Mouse (Mus musculus) embryonic facial prominence, embryonic 14.5 days (tissue): ENCODE data around the gene Zfp653. TPM values are rescaled to one million over a fixed set of nuclear protein-coding genes. Genes with fewer than 3 reads are reported as not detected.

Experiments
- ATAC-seq: fragments of 200-750 bp; cut with Nextera tagmentation; 2 replicates; pipeline ENCODE4 v1.8.0; 2017; ENCODE audit warnings: low read depth, moderate number of reproducible peaks, moderate TSS enrichment
- DNase-seq: peaks from one replicate; pipeline ENCODE4 v3.0.0-alpha.2; 2015; ENCODE audit warnings: low spot score
- H3K27ac ChIP-seq: fragments of 300-500 bp; sonication (generic); replicated peaks from 2 replicates; pipeline ENCODE4 v1.5.1; 2014; ENCODE audit warnings: low read depth, mild to moderate bottlenecking, low read length, moderate library complexity
- H3K27me3 ChIP-seq: fragments of 300-500 bp; sonication (generic); replicated peaks from 2 replicates; pipeline ENCODE4 v1.6.1; 2014; ENCODE audit warnings: low read length; ENCODE audit not compliant: control insufficient read depth, insufficient read depth
- H3K36me3 ChIP-seq: fragments of 300-500 bp; sonication (generic); 2 replicates; pipeline ENCODE4 v1.6.1; 2014; ENCODE audit warnings: low read length, mixed read lengths; ENCODE audit not compliant: control insufficient read depth, insufficient read depth
- H3K4me1 ChIP-seq: fragments of 300-500 bp; sonication (generic); 2 replicates; pipeline ENCODE4 v1.6.1; 2014; ENCODE audit warnings: antibody characterized with exemption, low read length; ENCODE audit not compliant: control insufficient read depth, insufficient read depth
- H3K4me2 ChIP-seq: fragments of 300-500 bp; sonication (generic); 2 replicates; pipeline ENCODE4 v1.6.1; 2014; ENCODE audit warnings: low read depth, mild to moderate bottlenecking, low read length, moderate library complexity, mixed read lengths
- H3K4me3 ChIP-seq: fragments of 300-500 bp; sonication (generic); 2 replicates; pipeline ENCODE4 v1.5.1; 2014; ENCODE audit warnings: low read depth, mild to moderate bottlenecking, low read length
- H3K9ac ChIP-seq: fragments of 300-500 bp; sonication (generic); 2 replicates; pipeline ENCODE4 v1.6.1; 2014; ENCODE audit warnings: low read depth, mild to moderate bottlenecking, low read length, moderate library complexity, mixed read lengths
- H3K9me3 ChIP-seq: fragments of 300-500 bp; sonication (generic); 2 replicates; pipeline ENCODE4 v1.6.1; 2016; ENCODE audit warnings: low read length; ENCODE audit not compliant: control insufficient read depth
- WGBS: fragments of 180-500 bp; shearing (Covaris S2); extraction: QIAGEN DNeasy Blood & Tissue Kit; methylation state at CpG from one replicate; pipeline ENCODE4 v1.1.7; 2014; 5-methylcytosine and 5-hydroxymethylcytosine counted together
- polyA plus RNA-seq: library from polyadenylated mRNA; unstranded; fragments of >200 nt; fragmentation: Nextera tagmentation; extraction: Ambion mirVana; gene quantifications from 2 replicates; pipeline ENCODE4 v1.2.1, GENCODE M21; 2014

Zfp653 gene
- polyA plus RNA-seq, 1 experiment from 2014 or later = 6.5 TPM

- Histone ChIP-seq H3K4me2 (peak overlapping the region; percentile 59), H3K9ac (peak overlapping the region; percentile 55), H3K36me3 (no peaks in the 10 kb centered on the region), H3K4me1 (peaks cover 14% of the 10 kb centered on the region), H3K9me3 (no peaks in the 10 kb centered on the region), H3K27me3 (peaks cover 58% of the 10 kb centered on the region), H3K4me3 (peak overlapping the region; percentile 37), H3K27ac (no peak overlapping the region; the same call in 1 of the 2 replicates)
- DNase-seq (no peak), ATAC-seq (peak; percentile 1; the same call in 1 of the 2 replicates)
- WGBS = 0% methylated on average over 19 of the region's 67 CpGs
These were observed 19.8 kb downstream of the Zfp653 start for GRCm38 (mm10) chr9:22051161-22051957.

- H3K36me3 ChIP-seq = no peaks in the 10 kb centered on the region
- DNase-seq (peak; percentile 69), ATAC-seq (peak; percentile 22; the same call in 1 of the 2 replicates)
- no peak overlapping the region for H3K27ac ChIP-seq
- H3K4me2 ChIP-seq = peak overlapping the region; percentile 59
- peaks cover 14% of the 10 kb centered on the region for H3K4me1 ChIP-seq
- WGBS = 1% methylated on average over 23 of the region's 43 CpGs
- H3K9ac ChIP-seq = peak overlapping the region; percentile 55; the same call in 1 of the 2 replicates
- peaks cover 57% of the 10 kb centered on the region for H3K27me3 ChIP-seq
- H3K4me3 ChIP-seq = peak overlapping the region; percentile 37
- no peaks in the 10 kb centered on the region for H3K9me3 ChIP-seq
These were observed 20.8 kb downstream of the Zfp653 start for GRCm38 (mm10) chr9:22050351-22050889.

DNA sequence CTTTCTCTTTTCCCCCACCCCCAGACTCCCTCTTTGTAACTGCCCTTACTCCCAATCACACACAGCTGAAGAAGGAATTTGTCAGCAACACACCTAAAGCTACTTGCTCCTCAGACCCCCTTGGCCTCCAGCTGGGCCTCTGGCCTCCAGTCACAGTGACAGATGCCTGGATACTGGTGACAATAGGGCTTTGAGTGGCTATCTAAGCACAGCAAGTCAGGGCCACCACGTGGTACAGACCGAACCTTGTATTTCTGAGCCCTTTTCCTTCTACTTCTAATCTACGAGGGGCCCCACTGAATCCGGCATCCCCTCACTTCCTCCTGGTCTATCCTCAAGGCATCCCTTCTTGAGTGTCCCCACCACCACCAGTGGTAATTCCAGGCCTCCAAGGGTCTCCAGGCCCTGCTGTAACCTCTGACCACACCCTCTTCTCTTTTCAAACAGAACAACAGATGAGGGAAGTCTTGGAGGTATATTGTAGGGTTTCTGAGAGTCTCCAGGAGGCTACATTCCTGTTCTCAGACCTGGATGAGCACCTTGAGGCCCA, 21.4 kb downstream of the Zfp653 start:
- DNase-seq = no peak
- H3K4me3 ChIP-seq = peak overlapping the region; percentile 37
- peak overlapping the region; percentile 59; the same call in 1 of the 2 replicates for H3K4me2 ChIP-seq

DNA sequence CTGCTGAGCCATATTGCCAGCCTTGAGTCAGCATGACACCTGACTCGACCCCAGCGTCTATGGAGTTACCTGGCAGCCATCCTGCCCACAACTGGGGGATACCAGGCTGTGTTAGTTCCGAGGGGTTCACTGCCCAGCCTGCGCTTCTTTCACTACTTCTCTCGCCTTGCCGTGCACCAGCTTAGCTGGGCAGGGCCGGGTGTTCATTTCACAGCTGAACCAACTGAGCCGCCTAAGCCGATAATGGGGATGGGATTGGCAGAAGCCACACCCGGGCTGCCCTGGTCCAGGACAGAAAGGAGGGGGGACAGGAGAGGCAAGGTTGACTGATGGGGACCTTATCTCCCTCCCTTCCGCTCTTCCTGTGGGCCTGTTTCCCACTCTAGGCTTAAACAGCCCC, 21.9 kb downstream of the Zfp653 start:
- peaks cover 47% of the 10 kb centered on the region for H3K27me3 ChIP-seq
- H3K9me3 ChIP-seq = no peaks in the 10 kb centered on the region
- 64% methylated on average over 11 of the region's 11 CpGs for WGBS

More for the DNA sequence above, 21.4 kb downstream of the Zfp653 start:
- Histone ChIP-seq H3K27ac (no peak overlapping the region), H3K27me3 (peaks cover 52% of the 10 kb centered on the region), H3K9me3 (no peaks in the 10 kb centered on the region), H3K36me3 (no peaks in the 10 kb centered on the region), H3K4me1 (peaks cover 14% of the 10 kb centered on the region), H3K9ac (no peak overlapping the region; the same call in 1 of the 2 replicates)
- no peak for ATAC-seq
- WGBS = 56% methylated on average over 4 of the region's 4 CpGs

GRCm38 (mm10) chr9:22047329-22047728, 23.8 kb downstream of the Zfp653 start:
- no peak for ATAC-seq
- no peak overlapping the region for H3K4me3 ChIP-seq
- no peak for DNase-seq
- peaks cover 33% of the 10 kb centered on the region for H3K27me3 ChIP-seq
- WGBS = 54% methylated on average over 9 of the region's 9 CpGs
- H3K36me3 ChIP-seq = no peaks in the 10 kb centered on the region
- H3K27ac ChIP-seq = no peak overlapping the region
- no peaks in the 10 kb centered on the region for H3K9me3 ChIP-seq
- H3K4me2 ChIP-seq = no peak overlapping the region
- no peak overlapping the region for H3K9ac ChIP-seq
- H3K4me1 ChIP-seq = peaks cover 10% of the 10 kb centered on the region

More for the DNA sequence above, 21.9 kb downstream of the Zfp653 start:
- H3K36me3 ChIP-seq = no peaks in the 10 kb centered on the region
- H3K4me1 ChIP-seq = peaks cover 10% of the 10 kb centered on the region
- no peak for ATAC-seq
- DNase-seq = no peak
- no peak overlapping the region for H3K27ac ChIP-seq
- peak overlapping the region; percentile 59; the same call in 1 of the 2 replicates for H3K4me2 ChIP-seq
- H3K9ac ChIP-seq = no peak overlapping the region
- H3K4me3 ChIP-seq = no peak overlapping the region

GRCm38 (mm10) chr9:22041832-22042231, 29.3 kb downstream of the Zfp653 start:
- 49% methylated on average over 2 of the region's 2 CpGs for WGBS

DNA sequence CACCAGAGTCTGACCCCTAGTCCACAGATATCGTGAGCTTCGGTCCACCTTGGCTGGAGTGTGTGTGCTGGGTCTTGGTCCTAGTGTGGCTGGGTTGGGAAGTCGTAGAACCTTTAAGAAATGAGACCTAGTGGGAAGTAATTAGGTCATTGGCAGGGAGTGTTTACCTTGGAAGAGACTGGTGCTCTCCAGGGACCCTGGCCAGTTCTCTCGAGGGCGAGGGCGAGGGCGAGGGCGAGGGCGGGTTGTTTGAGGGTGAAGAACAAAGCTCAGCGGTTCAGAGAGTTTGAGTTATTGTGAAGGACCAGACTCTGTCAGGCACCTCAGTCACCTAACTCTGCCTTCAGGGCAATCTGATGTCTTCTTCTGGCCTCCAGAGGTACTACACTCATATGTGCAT, 33.4 kb downstream of the Zfp653 start:
- ATAC-seq (no peak), DNase-seq (no peak)
- Histone ChIP-seq H3K4me2 (no peak overlapping the region), H3K9ac (no peak overlapping the region), H3K4me3 (no peak overlapping the region), H3K9me3 (no peaks in the 10 kb centered on the region), H3K27me3 (no peaks in the 10 kb centered on the region), H3K36me3 (no peaks in the 10 kb centered on the region), H3K27ac (no peak overlapping the region), H3K4me1 (no peaks in the 10 kb centered on the region)
- 79% methylated on average over 10 of the region's 10 CpGs for WGBS

More at GRCm38 (mm10) chr9:22041832-22042231, 29.3 kb downstream of the Zfp653 start:
- Histone ChIP-seq H3K27ac (no peak overlapping the region), H3K36me3 (no peaks in the 10 kb centered on the region), H3K9me3 (no peaks in the 10 kb centered on the region), H3K4me3 (no peak overlapping the region), H3K27me3 (no peaks in the 10 kb centered on the region), H3K9ac (no peak overlapping the region), H3K4me2 (no peak overlapping the region), H3K4me1 (no peaks in the 10 kb centered on the region)
- DNase-seq = no peak
- ATAC-seq = no peak

DNA sequence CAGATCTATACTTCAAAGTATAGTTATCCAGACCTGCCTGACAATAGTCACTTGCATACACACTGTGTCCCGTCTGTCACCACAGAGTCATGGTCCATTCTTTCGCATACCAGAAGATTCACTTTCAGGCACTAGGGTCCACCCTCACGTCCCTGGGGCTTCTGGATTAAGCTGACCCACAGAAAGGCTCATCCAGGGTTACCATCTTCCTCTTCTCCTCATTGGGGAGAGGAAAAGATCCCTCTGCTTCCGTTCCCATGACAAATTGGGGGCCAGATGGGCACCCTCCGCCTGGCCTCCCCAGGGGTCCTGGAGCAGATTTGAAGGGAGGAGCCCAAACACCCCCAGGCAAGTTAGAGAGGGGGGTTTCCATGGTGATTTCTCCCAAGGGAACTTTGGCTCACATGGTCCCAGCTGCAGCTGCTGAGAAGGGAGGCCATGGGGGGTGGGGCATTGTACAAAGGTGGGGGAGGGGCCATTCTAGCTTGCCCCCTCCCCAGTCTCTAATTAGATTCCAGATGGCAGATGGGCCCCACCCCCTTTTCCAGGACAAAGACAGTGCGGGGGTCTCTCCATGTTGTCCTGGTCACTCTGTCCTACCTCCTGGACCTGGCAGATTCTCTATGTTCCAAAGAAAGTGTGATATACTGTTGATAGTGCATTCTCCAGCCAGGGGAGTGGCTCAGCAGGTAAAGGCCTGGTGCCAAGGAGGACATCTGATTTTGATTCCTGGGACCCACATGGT, 35.7 kb downstream of the Zfp653 start:
- Histone ChIP-seq H3K27me3 (no peaks in the 10 kb centered on the region), H3K4me2 (no peak overlapping the region), H3K9me3 (no peaks in the 10 kb centered on the region), H3K9ac (no peak overlapping the region), H3K27ac (no peak overlapping the region), H3K4me1 (no peaks in the 10 kb centered on the region), H3K36me3 (no peaks in the 10 kb centered on the region), H3K4me3 (no peak overlapping the region)
- WGBS = 60% methylated on average over 6 of the region's 6 CpGs
- DNase-seq = peak; percentile 29
- peak; percentile 50; the same call in 1 of the 2 replicates for ATAC-seq
